Mouse (Mus musculus): ENCODE measurements around the gene Rnf24.

GRCm38 (mm10) chr2:131350301-131350700 lies 2.4 kb downstream of the Rnf24 start:
- no peak for TF ChIP-seq POLR2A (IDR thresholded peaks at IDR 0.05; ENCODE audit: extremely low read depth, insufficient read depth, low read length)
- TF ChIP-seq CTCF (IDR thresholded peaks at IDR 0.05; ENCODE audit: low read depth, low read length): no peak
